Mouse (Mus musculus) granulocyte monocyte progenitor cell, adult 5-6 weeks (primary cell): Measurements from ENCODE around the gene Clca1. TPM values are rescaled to one million over a fixed set of nuclear protein-coding genes. Genes with fewer than 3 reads are reported as not detected.

Experiments used
- ATAC-seq: replicated peaks from 2 replicates; pipeline ENCODE4 v1.8.0; 2016; ENCODE audit warnings: mild to moderate bottlenecking, moderate TSS enrichment, inconsistent platforms; ENCODE audit not compliant: poor library complexity, severe bottlenecking
- total RNA-seq, 2 experiments: library from RNA; stranded (forward) in 1 of 2; stranded (reverse) in 1 of 2; fragments of 200-712, 200-1000 nt in 1 of 2; fragments of >200 nt in 1 of 2; fragmentation: Nextera tagmentation in 1 of 2; gene quantifications; 2 replicates each; pipeline ENCODE4 v1.2.3; 2014 to 2017

Clca1 gene
- total RNA-seq, 2 experiments from 2014 or later: not detected

DNA sequence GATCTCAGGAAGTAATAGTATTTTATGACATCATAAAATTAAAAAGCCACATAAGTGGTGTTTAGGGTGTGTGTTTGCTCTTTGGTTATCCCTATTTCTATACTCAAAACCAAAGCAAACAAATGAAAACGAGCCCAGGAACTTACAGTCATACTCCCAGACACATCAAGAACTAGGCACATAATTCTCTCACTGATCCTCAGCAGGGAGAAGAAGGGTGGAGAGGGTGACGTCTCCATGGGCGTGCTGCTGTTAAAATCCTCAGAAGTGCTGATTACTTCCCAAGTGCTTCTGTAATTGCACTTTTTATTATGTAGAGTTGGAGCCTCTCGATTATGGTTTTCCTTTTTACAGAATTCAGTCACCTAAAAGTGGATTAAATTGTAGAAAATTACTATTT lies 66.5 kb downstream of the Clca1 start:
- no peak for ATAC-seq

Other genes with a start within 250 kb of the Clca1 start
- gene Clca3a2, start 213.3 kb downstream of the Clca1 start, total RNA-seq (2014; fragmentation: Nextera tagmentation): not detected in 2 replicates
- not detected in 2 replicates for gene Clca3a2, start 213.3 kb downstream of the Clca1 start, total RNA-seq (2017)
- not detected in 2 replicates for gene Clca3b, start 183.4 kb downstream of the Clca1 start, total RNA-seq (2014; fragmentation: Nextera tagmentation)
- not detected in 2 replicates for gene Clca3b, start 183.4 kb downstream of the Clca1 start, total RNA-seq (2017)
- gene Clca4b, start 100.2 kb downstream of the Clca1 start, total RNA-seq (2014; fragmentation: Nextera tagmentation): not detected in 2 replicates
- gene Clca4b, start 100.2 kb downstream of the Clca1 start, total RNA-seq (2017): not detected in 2 replicates
- not detected in 2 replicates for gene Clca4a, start 57.7 kb downstream of the Clca1 start, total RNA-seq (2014; fragmentation: Nextera tagmentation)
- gene Clca4a, start 57.7 kb downstream of the Clca1 start, total RNA-seq (2017): not detected in 2 replicates
- not detected in 2 replicates for gene Clca2, start 66.7 kb upstream of the Clca1 start, total RNA-seq (2014; fragmentation: Nextera tagmentation)
- not detected in 2 replicates for gene Clca2, start 66.7 kb upstream of the Clca1 start, total RNA-seq (2017)
- gene Odf2l, start 85.8 kb upstream of the Clca1 start, total RNA-seq (2014; fragmentation: Nextera tagmentation): 15.6 and 34.5 TPM in 2 replicates
- 28.5 and 43.0 TPM in 2 replicates for gene Odf2l, start 85.8 kb upstream of the Clca1 start, total RNA-seq (2017)